Mouse (Mus musculus) small intestine, adult 2 months (tissue): ENCODE measurements at regions not wholly inside any gene's neighbourhood (a gene's known extent, or its start where the extent isn't known, plus 50 kb on each side); places are given as distances from the start of the nearest gene placed in this dataset.

Experiments used
- CTCF ChIP-seq: fragments of 200-500 bp; IDR thresholded peaks from 2 replicates; pipeline ENCODE4 v1.5.1; 2012; ENCODE audit warnings: low read depth, mild to moderate bottlenecking, control low read depth, inconsistent platforms, low read length, moderate library complexity, mixed read lengths; ENCODE audit not compliant: insufficient replicate concordance, insufficient read length; ENCODE audit errors: extremely low read depth
- POLR2A ChIP-seq: fragments of 200-500 bp; IDR thresholded peaks from 2 replicates; pipeline ENCODE4 v1.6.1; 2012; ENCODE audit warnings: low read depth, mild to moderate bottlenecking, control low read depth, inconsistent platforms, low read length, moderate library complexity

DNA sequence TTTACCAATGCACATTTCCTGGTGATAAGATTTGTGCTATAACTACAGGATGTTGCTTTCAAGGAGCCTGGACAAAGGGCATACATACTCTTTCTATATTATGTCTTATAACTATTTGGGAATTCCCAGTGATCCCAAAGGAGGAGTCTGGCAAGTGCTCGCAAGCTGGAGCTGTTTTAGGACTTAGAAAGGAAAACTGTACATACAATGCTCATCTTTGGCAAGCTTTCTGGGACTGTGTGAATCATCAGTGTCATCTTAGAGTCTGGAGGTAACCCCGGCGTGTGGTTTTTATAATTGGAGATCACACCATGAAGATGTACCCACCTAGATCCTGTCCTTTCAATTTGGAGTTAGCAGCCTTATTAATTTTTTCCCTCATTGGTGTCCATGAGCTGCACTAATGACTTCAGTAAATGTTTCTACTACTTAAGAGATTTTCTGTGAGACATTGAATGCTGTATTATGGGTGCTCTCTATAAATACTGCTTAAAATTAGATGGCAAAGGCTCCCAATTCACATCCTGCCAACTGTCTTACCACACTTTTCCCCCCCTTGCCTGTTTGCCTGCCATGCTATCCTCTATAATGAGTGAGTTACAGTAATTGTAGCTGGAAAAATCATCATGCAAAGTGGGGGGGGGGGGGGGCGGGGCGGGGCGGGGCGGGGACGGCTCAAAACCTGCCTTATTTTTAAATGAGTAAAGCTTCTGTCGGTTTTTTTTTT is 2011.9 kb downstream of the A830018L16Rik start:
- TF ChIP-seq POLR2A (no peak), CTCF (no peak)
